Mouse (Mus musculus) stomach, embryonic 14.5 days (tissue): ENCODE measurements at regions not wholly inside any gene's neighbourhood (a gene's known extent, or its start where the extent isn't known, plus 50 kb on each side); places are given as distances from the start of the nearest gene placed in this dataset.

ENCODE experiments used
- ATAC-seq: fragments of 200-750 bp; cut with Nextera tagmentation; 2 replicates; pipeline ENCODE4 v1.8.0; 2017; ENCODE audit warnings: low read depth, moderate TSS enrichment; ENCODE audit not compliant: insufficient number of reproducible peaks, insufficient read depth, low FRiP score
- H3K27ac ChIP-seq: fragments of 300-500 bp; sonication (generic); 2 replicates; pipeline ENCODE4 v1.5.1; 2014; ENCODE audit warnings: mild to moderate bottlenecking, low read length, moderate library complexity, mixed read lengths
- H3K27me3 ChIP-seq: fragments of 300-500 bp; sonication (generic); 2 replicates; pipeline ENCODE4 v1.6.1; 2014; ENCODE audit warnings: low read length, control low read depth, mixed read lengths; ENCODE audit not compliant: control insufficient read depth, insufficient read depth
- H3K36me3 ChIP-seq: fragments of 300-500 bp; sonication (generic); 2 replicates; pipeline ENCODE4 v1.6.1; 2014; ENCODE audit warnings: mild to moderate bottlenecking, control low read depth, low read length, moderate library complexity, mixed read lengths; ENCODE audit not compliant: control insufficient read depth, insufficient read depth
- H3K4me1 ChIP-seq: fragments of 300-500 bp; sonication (generic); 2 replicates; pipeline ENCODE4 v1.6.1; 2014; ENCODE audit warnings: low read length, control low read depth, mixed read lengths; ENCODE audit not compliant: control insufficient read depth, insufficient read depth
- H3K4me2 ChIP-seq: fragments of 300-500 bp; sonication (generic); replicated peaks from 2 replicates; pipeline ENCODE4 v1.6.1; 2014; ENCODE audit warnings: low read depth, low read length, control low read depth
- H3K4me3 ChIP-seq: fragments of 300-500 bp; sonication (generic); 2 replicates; pipeline ENCODE4 v1.5.1; 2014; ENCODE audit warnings: low read depth, low read length, control low read depth
- H3K9ac ChIP-seq: fragments of 300-500 bp; sonication (generic); replicated peaks from 2 replicates; pipeline ENCODE4 v1.6.1; 2014; ENCODE audit warnings: low read depth, mild to moderate bottlenecking, control low read depth, low read length, moderate library complexity, mixed read lengths
- H3K9me3 ChIP-seq: fragments of 300-500 bp; sonication (generic); 2 replicates; pipeline ENCODE4 v1.6.1; 2016; ENCODE audit warnings: low read depth, low read length, control low read depth; ENCODE audit not compliant: control insufficient read depth
- WGBS: fragments of 180-500 bp; shearing (Covaris S2); extraction: QIAGEN DNeasy Blood & Tissue Kit; methylation state at CpG from one replicate; pipeline ENCODE4 v1.1.7; 2014; 5-methylcytosine and 5-hydroxymethylcytosine counted together

DNA sequence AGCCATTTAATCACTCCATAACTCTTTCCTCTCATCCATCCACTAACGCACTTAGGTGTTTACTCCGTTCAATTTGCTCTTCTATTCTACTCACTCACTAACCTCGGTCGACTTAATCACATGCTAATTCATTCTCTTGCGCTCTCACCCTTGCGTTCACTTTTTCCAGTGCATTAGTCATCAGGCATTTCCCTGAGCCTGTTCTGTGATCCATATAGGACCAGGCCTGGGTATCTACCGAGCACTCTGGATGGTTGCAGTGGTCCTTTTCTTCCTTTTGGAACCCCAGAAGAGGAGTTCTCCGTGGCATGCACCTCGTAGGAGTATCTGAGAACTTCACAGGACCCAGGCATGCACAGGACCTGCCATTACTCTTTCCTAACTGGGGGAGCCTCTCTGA lies 270.1 kb downstream of the 4933412E24Rik start:
- 82% methylated on average over 9 of the region's 9 CpGs for WGBS
- Histone ChIP-seq H3K9me3 (no peaks in the 10 kb centered on the region), H3K4me2 (no peak overlapping the region), H3K9ac (no peak overlapping the region), H3K36me3 (no peaks in the 10 kb centered on the region), H3K27ac (no peak overlapping the region), H3K4me1 (no peaks in the 10 kb centered on the region), H3K27me3 (no peaks in the 10 kb centered on the region), H3K4me3 (no peak overlapping the region)
- no peak for ATAC-seq

DNA sequence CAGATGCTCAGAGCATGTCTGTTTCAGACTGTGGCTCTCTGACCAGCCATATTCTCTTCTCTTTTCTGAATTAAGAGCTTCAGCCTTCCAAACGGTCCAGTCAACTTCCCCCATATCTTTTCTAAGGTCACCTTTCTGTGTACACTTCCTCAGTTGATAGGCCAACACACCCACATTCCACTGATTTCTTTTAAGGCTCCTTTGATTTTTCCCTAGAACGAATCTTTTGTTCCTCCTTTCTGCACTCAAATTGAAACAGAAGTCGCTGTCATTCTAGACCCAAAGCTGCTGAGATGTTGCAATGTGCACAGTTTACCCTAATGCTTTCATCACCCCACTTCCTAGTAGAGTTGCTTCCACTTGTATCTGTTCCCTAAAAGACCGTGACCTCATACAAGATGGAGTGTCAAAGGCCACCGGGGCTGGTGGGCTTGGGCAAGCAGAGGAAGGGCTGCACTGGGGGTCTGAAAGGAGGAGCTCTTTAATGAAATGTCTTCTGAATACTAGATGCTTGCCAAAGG lies 271.9 kb downstream of the 4933412E24Rik start:
- 55% methylated on average over 5 of the region's 5 CpGs for WGBS
- Histone ChIP-seq H3K4me1 (no peaks in the 10 kb centered on the region), H3K9me3 (no peaks in the 10 kb centered on the region), H3K4me3 (no peak overlapping the region), H3K4me2 (no peak overlapping the region), H3K9ac (no peak overlapping the region), H3K27ac (no peak overlapping the region), H3K36me3 (no peaks in the 10 kb centered on the region), H3K27me3 (no peaks in the 10 kb centered on the region)
- no peak for ATAC-seq

DNA sequence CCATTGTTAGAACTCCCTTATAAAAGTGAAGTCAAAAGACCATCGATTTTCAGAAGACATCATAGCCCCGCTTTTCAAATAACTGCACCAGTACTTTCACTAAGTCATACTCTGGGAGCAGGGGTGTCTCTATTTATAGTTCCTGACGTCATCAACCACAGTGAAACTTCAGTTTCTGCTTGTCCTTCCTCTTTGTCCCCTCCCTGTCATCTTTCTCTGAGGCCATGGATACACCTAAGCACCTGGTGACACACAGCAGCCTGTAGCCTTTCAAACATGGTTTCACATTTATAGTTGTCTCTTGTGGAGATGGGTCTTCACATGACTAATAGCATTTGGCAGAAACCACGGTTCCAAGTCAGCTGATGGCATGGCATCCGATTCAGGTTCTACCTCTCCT lies 277.2 kb downstream of the 4933412E24Rik start:
- no peaks in the 10 kb centered on the region for H3K9me3 ChIP-seq
- no peak overlapping the region for H3K4me2 ChIP-seq
- no peak for ATAC-seq
- 80% methylated on average over 5 of the region's 5 CpGs for WGBS
- H3K27ac ChIP-seq, result no peak overlapping the region
- H3K4me1 ChIP-seq, result no peaks in the 10 kb centered on the region
- no peaks in the 10 kb centered on the region for H3K27me3 ChIP-seq
- H3K36me3 ChIP-seq, result no peaks in the 10 kb centered on the region
- no peak overlapping the region for H3K4me3 ChIP-seq
- H3K9ac ChIP-seq, result no peak overlapping the region

DNA sequence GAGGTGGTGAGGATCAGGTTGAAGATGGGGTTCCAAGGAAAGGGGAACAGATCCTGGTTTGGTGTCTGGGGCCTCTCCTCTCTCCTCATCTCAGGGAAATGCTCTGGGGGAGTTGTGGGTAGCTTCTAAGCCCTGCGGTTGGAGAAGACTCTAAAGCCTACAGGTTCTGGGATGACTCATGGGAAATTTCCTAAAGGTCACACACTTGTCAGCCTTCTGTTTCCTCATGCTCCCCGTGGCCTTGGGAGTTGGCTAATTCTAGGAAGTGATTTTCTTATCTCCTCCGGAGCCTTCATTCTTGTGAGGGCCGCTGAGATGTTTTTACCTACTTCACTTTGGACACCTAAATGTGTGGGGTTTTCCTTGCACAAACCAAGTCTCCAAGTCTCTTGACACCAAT lies 279.2 kb downstream of the 4933412E24Rik start:
- no peak for ATAC-seq
- Histone ChIP-seq H3K4me2 (no peak overlapping the region), H3K4me1 (no peaks in the 10 kb centered on the region), H3K27ac (no peak overlapping the region), H3K27me3 (no peaks in the 10 kb centered on the region), H3K9ac (no peak overlapping the region), H3K4me3 (no peak overlapping the region), H3K9me3 (no peaks in the 10 kb centered on the region), H3K36me3 (no peaks in the 10 kb centered on the region)
- 80% methylated on average over 4 of the region's 4 CpGs for WGBS

DNA sequence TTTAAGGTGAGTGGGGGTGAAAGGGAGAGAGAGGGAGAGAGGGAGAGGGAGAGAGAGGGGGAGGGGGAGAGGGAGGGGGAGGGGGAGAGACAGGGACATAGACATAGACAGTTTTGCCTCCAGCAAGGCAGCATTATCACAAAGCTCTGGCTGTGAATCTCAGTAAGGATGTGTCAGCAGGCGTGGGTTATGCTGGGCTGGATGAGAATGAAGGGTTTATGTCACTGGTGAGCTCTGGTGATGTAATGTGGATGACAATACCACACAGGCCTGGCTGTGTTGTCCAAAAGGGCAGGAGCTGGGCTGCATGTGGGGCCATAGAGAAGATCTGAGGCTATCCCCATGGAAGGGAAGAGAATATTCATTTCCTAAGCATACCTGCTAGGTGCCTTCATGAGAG lies 282.0 kb downstream of the 4933412E24Rik start:
- no peaks in the 10 kb centered on the region for H3K27me3 ChIP-seq
- H3K4me1 ChIP-seq, result no peaks in the 10 kb centered on the region
- no peaks in the 10 kb centered on the region for H3K36me3 ChIP-seq
- WGBS, result 76% methylated on average over 1 of the region's 1 CpGs
- no peak overlapping the region for H3K9ac ChIP-seq
- H3K4me2 ChIP-seq, result no peak overlapping the region
- no peak overlapping the region for H3K27ac ChIP-seq
- ATAC-seq, result no peak
- no peak overlapping the region for H3K4me3 ChIP-seq
- H3K9me3 ChIP-seq, result no peaks in the 10 kb centered on the region

DNA sequence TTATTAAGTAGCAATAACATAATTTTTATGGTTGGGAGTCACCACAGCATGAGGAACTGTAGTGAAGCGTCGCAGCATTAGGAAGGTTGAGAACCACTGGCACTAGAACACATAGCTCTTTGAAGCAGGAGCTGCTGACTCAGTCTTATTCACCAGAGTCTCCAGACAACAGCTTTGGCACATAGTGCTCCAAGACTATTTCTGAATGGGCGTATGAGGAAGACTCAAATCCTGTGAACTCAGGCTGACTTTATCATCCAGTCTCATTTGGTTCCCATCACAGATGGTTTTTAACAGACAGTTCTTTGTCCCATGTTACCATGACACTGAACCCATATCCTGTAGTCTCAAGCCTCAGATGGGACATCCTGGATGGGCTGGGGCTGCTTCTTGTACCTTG lies 282.5 kb downstream of the 4933412E24Rik start:
- 92% methylated on average over 3 of the region's 3 CpGs for WGBS
- no peak overlapping the region for H3K27ac ChIP-seq
- H3K4me2 ChIP-seq, result no peak overlapping the region
- H3K4me3 ChIP-seq, result no peak overlapping the region
- no peaks in the 10 kb centered on the region for H3K36me3 ChIP-seq
- no peak for ATAC-seq
- no peak overlapping the region for H3K9ac ChIP-seq
- H3K9me3 ChIP-seq, result no peaks in the 10 kb centered on the region
- H3K4me1 ChIP-seq, result no peaks in the 10 kb centered on the region
- H3K27me3 ChIP-seq, result no peaks in the 10 kb centered on the region

DNA sequence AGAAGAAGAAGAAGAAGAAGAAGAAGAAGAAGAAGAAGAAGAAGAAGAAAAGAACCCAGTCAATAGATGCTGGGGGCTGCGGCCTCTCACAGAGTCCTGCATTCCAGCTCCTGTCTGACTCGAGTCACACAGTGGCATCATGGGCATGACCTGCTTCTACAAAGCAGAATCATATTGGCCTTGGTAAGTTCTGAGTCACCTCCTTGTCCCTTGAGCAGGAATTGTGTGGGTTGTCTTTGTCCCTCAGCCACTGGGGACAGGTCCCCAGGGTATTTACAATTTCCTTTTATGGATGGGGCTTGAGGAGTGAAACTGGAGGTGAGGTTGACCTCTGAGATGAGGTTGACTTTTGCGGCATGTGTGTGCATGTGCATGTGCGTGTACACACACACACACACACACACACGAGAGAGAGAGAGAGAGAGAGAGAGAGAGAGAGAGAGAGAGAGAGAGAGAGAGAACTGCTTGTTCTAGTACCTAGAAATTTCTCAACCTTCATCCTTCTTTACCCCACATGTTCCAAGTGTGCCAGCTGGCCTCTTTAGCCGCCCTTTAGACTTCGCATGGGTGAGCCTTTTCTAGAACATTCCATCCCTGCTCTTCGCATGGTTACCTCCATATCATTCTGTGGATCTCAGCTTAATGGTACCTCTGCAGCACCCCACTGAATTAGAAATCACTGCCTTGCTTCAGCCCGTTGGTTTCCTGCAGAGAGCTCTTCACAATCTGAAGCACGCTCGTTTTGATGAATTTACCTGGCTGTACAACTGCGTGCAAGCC lies 283.2 kb downstream of the 4933412E24Rik start:
- 81% methylated on average over 12 of the region's 12 CpGs for WGBS
- no peaks in the 10 kb centered on the region for H3K9me3 ChIP-seq
- H3K4me1 ChIP-seq, result no peaks in the 10 kb centered on the region
- no peak overlapping the region for H3K4me3 ChIP-seq
- no peak overlapping the region for H3K27ac ChIP-seq
- no peak overlapping the region for H3K4me2 ChIP-seq
- no peak for ATAC-seq
- no peak overlapping the region for H3K9ac ChIP-seq
- H3K27me3 ChIP-seq, result no peaks in the 10 kb centered on the region
- no peaks in the 10 kb centered on the region for H3K36me3 ChIP-seq

DNA sequence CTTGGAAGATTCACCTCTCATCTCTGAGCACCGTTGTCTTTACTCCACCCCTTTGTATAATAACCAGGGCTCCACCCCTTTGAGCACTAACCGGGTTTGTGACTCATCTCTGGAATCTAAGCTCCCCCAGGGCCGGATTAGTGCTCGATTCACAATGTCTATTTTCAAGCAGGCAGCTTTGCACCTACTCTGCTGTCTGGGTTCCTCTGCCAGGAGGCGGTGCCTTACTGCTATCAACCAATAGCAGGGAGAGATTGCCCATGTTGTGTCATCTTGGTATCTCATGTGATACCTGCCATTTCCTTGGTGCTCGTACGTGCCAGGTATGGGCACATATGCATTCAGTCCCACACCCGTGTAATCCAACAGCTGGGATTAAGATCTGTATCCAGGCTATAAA lies 285.3 kb downstream of the 4933412E24Rik start:
- no peaks in the 10 kb centered on the region for H3K9me3 ChIP-seq
- ATAC-seq, result no peak
- no peaks in the 10 kb centered on the region for H3K4me1 ChIP-seq
- 76% methylated on average over 8 of the region's 8 CpGs for WGBS
- H3K27ac ChIP-seq, result no peak overlapping the region
- no peaks in the 10 kb centered on the region for H3K36me3 ChIP-seq
- H3K27me3 ChIP-seq, result no peaks in the 10 kb centered on the region
- H3K4me2 ChIP-seq, result no peak overlapping the region
- no peak overlapping the region for H3K4me3 ChIP-seq
- no peak overlapping the region for H3K9ac ChIP-seq
